Mouse (Mus musculus): ENCODE data around the gene Ifngr1. TPM values are rescaled to one million over a fixed set of nuclear protein-coding genes. Genes with fewer than 3 reads are reported as not detected.

Ifngr1 gene
- polyA plus RNA-seq, 1 experiment from 2014 or later, result 38.5 TPM

GRCm38 (mm10) chr10:19645119-19645518 lies 53.4 kb downstream of the Ifngr1 start:
- WGBS, result 83% methylated on average over 2 of the region's 2 CpGs
- Histone ChIP-seq H3K4me1 (replicated peaks) (no peaks in the 10 kb centered on the region), H3K27me3 (no peaks in the 10 kb centered on the region), H3K36me3 (no peaks in the 10 kb centered on the region), H3K9ac (replicated peaks) (no peak overlapping the region), H3K4me2 (no peak overlapping the region), H3K27ac (no peak overlapping the region), H3K9me3 (no peaks in the 10 kb centered on the region), H3K4me3 (replicated peaks) (no peak overlapping the region)
- no peak for ATAC-seq (ENCODE audit: insufficient number of reproducible peaks, insufficient read depth, low FRiP score, low TSS enrichment, low read depth)

GRCm38 (mm10) chr10:19657426-19657825 lies 65.7 kb downstream of the Ifngr1 start:
- Histone ChIP-seq H3K27ac (no peak overlapping the region), H3K4me2 (no peak overlapping the region)
- no peak for ATAC-seq (ENCODE audit: insufficient number of reproducible peaks, insufficient read depth, low FRiP score, low TSS enrichment, low read depth)

More at GRCm38 (mm10) chr10:19657426-19657825, 65.7 kb downstream of the Ifngr1 start:
- no peaks in the 10 kb centered on the region for H3K27me3 ChIP-seq
- no peaks in the 10 kb centered on the region for H3K36me3 ChIP-seq
- H3K4me1 ChIP-seq (replicated peaks), result no peaks in the 10 kb centered on the region
- no peaks in the 10 kb centered on the region for H3K9me3 ChIP-seq
- 92% methylated on average over 9 of the region's 9 CpGs for WGBS
- no peak overlapping the region for H3K4me3 ChIP-seq (replicated peaks)
- no peak overlapping the region for H3K9ac ChIP-seq (replicated peaks)

Other genes with a start within 250 kb of the Ifngr1 start
- not detected in 2 replicates for gene Olig3, start 235.4 kb upstream of the Ifngr1 start, polyA plus RNA-seq (2016; fragmentation: Nextera tagmentation; extraction: Ambion mirVana)
- not detected in 2 replicates for gene Il22ra2, start 30.0 kb downstream of the Ifngr1 start, polyA plus RNA-seq (2016; fragmentation: Nextera tagmentation; extraction: Ambion mirVana)
- gene Il20ra, start 120.6 kb downstream of the Ifngr1 start, polyA plus RNA-seq (2016; fragmentation: Nextera tagmentation; extraction: Ambion mirVana), result 0.10 and 0.19 TPM in 2 replicates

Measured in limb, embryonic 12.5 days (tissue).